Mouse (Mus musculus) lung, adult 2 months (tissue): Measurements from ENCODE around the gene Ppp2r3d.

Experiments
- CTCF ChIP-seq: fragments of 200-500 bp; IDR thresholded peaks from 2 replicates; pipeline ENCODE4 v1.5.1; 2011; ENCODE audit warnings: mild to moderate bottlenecking, low read length, control low read depth; ENCODE audit not compliant: insufficient read depth
- POLR2A ChIP-seq: fragments of 200-500 bp; IDR thresholded peaks from 2 replicates; pipeline ENCODE4 v1.6.1; 2011; ENCODE audit warnings: low read depth, mild to moderate bottlenecking, control low read depth, low read length, borderline replicate concordance; ENCODE audit errors: extremely low read depth

- TF ChIP-seq POLR2A, result no peak
- TF ChIP-seq CTCF, result no peak
Observed at GRCm38 (mm10) chr9:124440724-124441045, 36.0 kb downstream of the Ppp2r3d start.
